Mouse (Mus musculus) intestine, postnatal 0 days (tissue): ENCODE measurements around the gene Herc3. TPM values are rescaled to one million over a fixed set of nuclear protein-coding genes. Genes with fewer than 3 reads are reported as not detected.
"Not testable (repeated sequence)": the region's sequence is repeated elsewhere in the genome, so short reads cannot be mapped to it uniquely, and the experiment has no call there.

ENCODE experiments used
- ATAC-seq: fragments of 200-750 bp; cut with Nextera tagmentation; 2 replicates; pipeline ENCODE4 v1.8.0; 2017; ENCODE audit warnings: mild to moderate bottlenecking, moderate TSS enrichment, moderate library complexity
- H3K27ac ChIP-seq: fragments of 300-500 bp; sonication (generic); 2 replicates; pipeline ENCODE4 v1.5.1; 2014; ENCODE audit warnings: mild to moderate bottlenecking, low read depth, low read length, moderate library complexity
- H3K27me3 ChIP-seq: fragments of 300-500 bp; sonication (generic); replicated peaks from 2 replicates; pipeline ENCODE4 v1.6.1; 2014; ENCODE audit warnings: low read length, mixed read lengths; ENCODE audit not compliant: control insufficient read depth, insufficient read depth
- H3K36me3 ChIP-seq: fragments of 300-500 bp; sonication (generic); 2 replicates; pipeline ENCODE4 v1.6.1; 2014; ENCODE audit warnings: mild to moderate bottlenecking, moderate library complexity; ENCODE audit not compliant: control insufficient read depth, insufficient read depth
- H3K4me1 ChIP-seq: fragments of 300-500 bp; sonication (generic); replicated peaks from 2 replicates; pipeline ENCODE4 v1.6.1; 2014; ENCODE audit warnings: antibody characterized with exemption, low read length, mixed read lengths; ENCODE audit not compliant: control insufficient read depth, insufficient read depth
- H3K4me2 ChIP-seq: fragments of 300-500 bp; sonication (generic); replicated peaks from 2 replicates; pipeline ENCODE4 v1.6.1; 2014; ENCODE audit warnings: low read depth, mild to moderate bottlenecking, moderate library complexity
- H3K4me3 ChIP-seq: fragments of 300-500 bp; sonication (generic); 2 replicates; pipeline ENCODE4 v1.5.1; 2014; ENCODE audit warnings: low read depth, low read length
- H3K9ac ChIP-seq: fragments of 300-500 bp; sonication (generic); 2 replicates; pipeline ENCODE4 v1.6.1; 2014; ENCODE audit warnings: mild to moderate bottlenecking, low read depth, low read length
- H3K9me3 ChIP-seq: fragments of 300-500 bp; sonication (generic); 2 replicates; pipeline ENCODE4 v1.6.1; 2016; ENCODE audit warnings: mixed run types; ENCODE audit not compliant: control insufficient read depth
- CTCF ChIP-seq: sonication (generic); IDR thresholded peaks from 2 replicates; pipeline ENCODE4 v1.5.1; 2016; ENCODE audit warnings: low read depth, mild to moderate bottlenecking, control low read depth, antibody characterized with exemption, moderate library complexity
- WGBS: fragments of 180-500 bp; shearing (Covaris S2); extraction: QIAGEN DNeasy Blood & Tissue Kit; methylation state at CpG from one replicate; pipeline ENCODE4 v1.1.7; 2014; 5-methylcytosine and 5-hydroxymethylcytosine counted together
- polyA plus RNA-seq: library from polyadenylated mRNA; unstranded; fragments of >200 nt; fragmentation: Nextera tagmentation; extraction: Ambion mirVana; gene quantifications from 2 replicates; pipeline ENCODE4 v1.2.1, GENCODE M21; 2015

Herc3 gene
- polyA plus RNA-seq: 14.3 and 18.7 TPM in 2 replicates

DNA sequence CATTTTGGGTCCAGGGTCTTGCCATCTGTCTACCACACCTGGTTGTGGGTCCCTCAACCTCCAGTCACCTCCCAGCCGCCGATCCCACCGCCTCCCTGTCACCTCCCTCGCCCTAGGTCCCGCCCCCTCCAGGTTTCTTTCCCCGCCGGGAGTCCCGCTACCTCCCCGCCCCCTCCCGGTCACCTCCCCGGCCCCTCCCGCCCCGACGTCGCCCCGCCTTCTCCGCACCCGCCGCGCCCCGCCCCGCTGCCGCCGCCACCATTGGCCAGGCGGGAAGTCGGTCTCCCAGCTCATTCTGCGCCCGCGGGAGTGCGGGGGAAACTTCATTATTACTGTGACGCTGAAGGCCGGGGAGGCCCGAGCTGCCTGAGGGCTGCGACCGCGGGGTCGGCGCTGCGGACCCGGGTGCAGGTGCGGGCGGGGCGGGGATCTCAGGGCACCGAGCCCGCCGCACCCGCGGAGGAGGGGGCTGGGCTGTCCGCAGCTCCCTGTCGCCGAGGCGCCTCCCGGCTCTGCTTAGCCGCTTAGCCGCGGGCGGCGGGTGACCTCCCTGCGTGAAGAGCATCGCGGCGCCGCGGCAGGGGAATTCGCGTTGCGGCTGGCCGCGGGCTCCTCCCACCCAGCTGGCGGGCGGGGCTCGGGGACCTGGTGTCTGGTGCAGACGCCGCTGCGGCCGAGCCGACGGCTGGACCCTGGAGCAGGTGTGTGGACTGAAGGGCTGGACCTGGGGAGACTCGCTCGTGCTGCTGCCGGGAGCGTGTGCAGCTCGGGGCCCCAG lies at the start of gene Herc3:
Gene Herc3, plus strand, starts transcription at position 234 of the 778 bp plus-strand sequence.
- Histone ChIP-seq H3K36me3 (no peaks in the 10 kb centered on the region), H3K27ac (peak within 1 kb of the TSS; percentile 96), H3K27me3 (no peaks in the 10 kb centered on the region), H3K4me1 (0 out of 2 replicates have a peak, but pooled peaks cover 2% of the 10 kb centered on the region), H3K9me3 (no peaks in the 10 kb centered on the region), H3K4me3 (peak within 1 kb of the TSS; percentile 87), H3K9ac (peak within 1 kb of the TSS; percentile 73), H3K4me2 (peak within 1 kb of the TSS; percentile 84)
- no peak for TF ChIP-seq CTCF
- ATAC-seq: peak; percentile 94
- WGBS: 1% methylated on average over 78 of the region's 83 CpGs

DNA sequence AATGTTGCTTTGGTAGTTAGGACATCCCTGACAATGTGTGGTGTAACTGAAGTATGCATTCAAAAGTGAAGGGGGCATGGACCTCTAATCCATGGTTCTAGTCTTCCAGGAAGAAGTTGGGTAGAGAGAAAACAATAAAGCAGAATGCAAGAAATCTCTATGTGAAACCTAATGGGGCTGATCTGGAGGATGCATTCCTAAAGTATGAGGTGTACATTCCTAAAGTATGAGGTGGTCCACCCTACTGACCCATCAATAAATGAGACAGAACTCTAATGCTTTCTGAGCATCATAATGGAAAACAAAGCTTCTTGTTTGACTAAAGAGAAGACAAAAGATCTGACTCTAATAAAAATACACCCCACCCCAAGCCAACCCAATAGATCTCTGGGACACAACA lies 29.9 kb upstream of the Herc3 start:
- no peak overlapping the region for H3K4me3 ChIP-seq
- H3K36me3 ChIP-seq: no peaks in the 10 kb centered on the region
- no peaks in the 10 kb centered on the region for H3K9me3 ChIP-seq
- no peak overlapping the region for H3K4me2 ChIP-seq
- H3K4me1 ChIP-seq: no peaks in the 10 kb centered on the region
- no peak overlapping the region for H3K27ac ChIP-seq
- no peaks in the 10 kb centered on the region for H3K27me3 ChIP-seq
- no peak for ATAC-seq
- TF ChIP-seq CTCF: no peak
- no peak overlapping the region for H3K9ac ChIP-seq

DNA sequence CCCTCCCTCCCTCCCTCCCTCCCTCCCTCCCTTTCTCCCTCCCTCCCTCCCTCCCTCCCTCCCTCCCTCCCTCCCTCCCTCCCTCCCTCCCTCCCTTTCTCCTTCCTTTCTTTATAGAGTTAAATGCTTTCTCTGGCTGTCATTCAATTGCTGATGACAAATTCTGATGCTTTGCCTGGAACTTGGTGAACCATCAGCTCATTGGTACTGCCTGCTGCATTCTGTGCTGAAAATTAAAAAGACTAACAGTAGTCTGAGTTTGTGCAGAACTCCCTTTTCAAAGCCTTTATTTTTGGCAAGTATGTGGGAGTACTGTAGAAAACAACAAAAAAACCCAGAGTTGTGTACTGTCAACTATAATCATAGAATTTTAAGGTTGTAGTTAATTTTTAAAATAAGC lies 16.9 kb upstream of the Herc3 start:
- H3K4me2 ChIP-seq: no peak overlapping the region
- no peak overlapping the region for H3K4me3 ChIP-seq
- H3K27me3 ChIP-seq: no peaks in the 10 kb centered on the region
- no peak overlapping the region for H3K27ac ChIP-seq
- H3K36me3 ChIP-seq: no peaks in the 10 kb centered on the region
- H3K9ac ChIP-seq: no peak overlapping the region
- H3K9me3 ChIP-seq: no peaks in the 10 kb centered on the region
- H3K4me1 ChIP-seq: no peaks in the 10 kb centered on the region
- TF ChIP-seq CTCF: no peak
- ATAC-seq: no peak

DNA sequence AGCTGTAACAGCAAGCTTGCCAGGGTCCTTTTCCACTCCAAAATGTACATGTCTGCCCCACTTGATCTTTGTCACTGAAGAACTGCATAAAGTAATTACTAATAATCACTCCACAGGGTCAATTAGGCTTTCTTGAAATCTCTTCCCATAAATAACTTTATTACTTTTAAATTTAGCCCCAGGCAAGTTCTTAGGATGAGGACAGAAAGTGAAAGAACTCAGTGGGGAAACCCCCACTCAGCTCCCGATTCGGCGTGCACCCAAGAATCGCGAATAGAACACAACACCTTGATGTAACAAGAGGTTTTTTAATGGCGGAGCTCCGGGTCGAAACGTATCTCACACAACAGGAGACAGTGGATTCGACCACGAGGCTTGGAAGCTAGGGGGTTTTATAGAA lies 14.2 kb upstream of the Herc3 start:
- not testable (repeated sequence) for H3K4me1 ChIP-seq, H3K9ac ChIP-seq, ATAC-seq, H3K9me3 ChIP-seq, H3K36me3 ChIP-seq, H3K27ac ChIP-seq, H3K4me3 ChIP-seq, H3K4me2 ChIP-seq, H3K27me3 ChIP-seq
- 95% methylated on average over 5 of the region's 11 CpGs for WGBS

DNA sequence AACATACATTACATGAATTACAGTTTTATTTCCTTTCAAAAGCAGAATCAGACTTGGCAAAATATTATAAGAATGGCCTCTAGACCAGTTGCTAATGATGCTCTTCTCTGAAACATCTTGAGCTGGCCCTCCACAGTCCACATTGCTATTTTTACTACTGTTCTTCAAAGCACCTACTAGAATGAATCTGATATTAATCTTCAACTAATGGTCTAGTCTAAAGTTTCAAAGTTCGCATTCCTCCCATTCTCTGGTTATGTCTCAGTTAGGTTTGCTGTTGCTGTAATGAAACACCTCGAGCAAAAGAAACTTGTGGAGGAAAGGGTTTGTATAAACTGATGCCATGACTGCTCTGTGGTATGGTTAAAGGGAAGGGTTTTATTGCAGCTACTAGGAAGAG lies 5.6 kb upstream of the Herc3 start:
- no peak for TF ChIP-seq CTCF
- ATAC-seq: 0 out of 2 replicates have a peak, but pooled peaks have one; percentile 41
- H3K36me3 ChIP-seq: no peaks in the 10 kb centered on the region
- WGBS: 50% methylated on average over 2 of the region's 2 CpGs
- H3K4me1 ChIP-seq: no peaks in the 10 kb centered on the region
- H3K9me3 ChIP-seq: no peaks in the 10 kb centered on the region
- H3K27me3 ChIP-seq: no peaks in the 10 kb centered on the region
- peak overlapping the region; percentile 54; the same call in 1 of the 2 replicates for H3K27ac ChIP-seq
- H3K4me3 ChIP-seq: no peak overlapping the region
- no peak overlapping the region for H3K4me2 ChIP-seq
- H3K9ac ChIP-seq: no peak overlapping the region

DNA sequence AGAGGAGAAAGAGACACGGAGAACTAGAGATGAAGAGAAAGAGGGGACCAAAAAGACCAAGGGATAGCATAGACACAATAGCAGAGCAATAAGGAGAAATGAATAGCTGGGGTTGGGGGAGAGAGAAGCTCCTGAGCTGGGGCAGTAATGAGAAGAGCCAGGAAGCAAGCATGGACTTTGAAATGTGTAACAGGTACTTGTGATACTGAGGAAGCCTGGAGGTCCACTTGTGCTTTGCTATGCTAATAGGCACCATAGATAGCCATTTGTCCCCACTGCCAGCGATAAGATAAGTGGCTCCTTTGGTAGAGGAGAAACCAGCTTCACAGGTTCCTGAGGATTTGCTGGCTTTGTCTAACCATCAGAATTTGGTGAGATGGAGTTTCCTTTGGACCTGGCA lies 5.2 kb upstream of the Herc3 start:
- Histone ChIP-seq H3K4me1 (0 out of 2 replicates have a peak, but pooled peaks cover 2% of the 10 kb centered on the region), H3K9me3 (no peaks in the 10 kb centered on the region), H3K4me2 (no peak overlapping the region), H3K27me3 (no peaks in the 10 kb centered on the region), H3K27ac (peak overlapping the region; percentile 54; the same call in 1 of the 2 replicates), H3K36me3 (no peaks in the 10 kb centered on the region), H3K4me3 (no peak overlapping the region), H3K9ac (no peak overlapping the region)
- peak; percentile 53; the same call in 1 of the 2 replicates for ATAC-seq
- TF ChIP-seq CTCF: no peak
- WGBS: 49% methylated on average over 2 of the region's 2 CpGs
